Mouse (Mus musculus) ES-Bruce4 (cell line): ENCODE measurements around the gene Rad9a. TPM values are rescaled to one million over a fixed set of nuclear protein-coding genes. Genes with fewer than 3 reads are reported as not detected.

Experiments used
- H3K27ac ChIP-seq: 2 replicates; pipeline ENCODE4 v1.5.1; 2012; ENCODE audit warnings: low read length, inconsistent platforms; ENCODE audit not compliant: insufficient read depth
- H3K27me3 ChIP-seq: 2 replicates; pipeline ENCODE4 v1.6.1; 2012; ENCODE audit warnings: mild to moderate bottlenecking, low read length, inconsistent platforms; ENCODE audit not compliant: control insufficient read depth, poor library complexity, insufficient read depth, severe bottlenecking
- H3K36me3 ChIP-seq: 2 replicates; pipeline ENCODE4 v1.6.1; 2012; ENCODE audit warnings: inconsistent platforms, mild to moderate bottlenecking, low read length, moderate library complexity; ENCODE audit not compliant: control insufficient read depth, poor library complexity, insufficient read depth, severe bottlenecking
- H3K4me1 ChIP-seq: one replicate; pipeline ENCODE4 v1.8.1; 2011; ENCODE audit warnings: low read length; ENCODE audit not compliant: control insufficient read depth, insufficient read depth
- H3K4me3 ChIP-seq: 2 replicates; pipeline ENCODE4 v1.5.1; 2011; ENCODE audit warnings: low read depth, mild to moderate bottlenecking, low read length
- H3K9ac ChIP-seq: 2 replicates; pipeline ENCODE4 v1.6.1; 2012; ENCODE audit warnings: low read depth, mild to moderate bottlenecking, inconsistent platforms; ENCODE audit not compliant: poor library complexity, severe bottlenecking
- H3K9me3 ChIP-seq: replicated peaks from 2 replicates; pipeline ENCODE4 v1.6.1; 2012; ENCODE audit warnings: mild to moderate bottlenecking, low read length, inconsistent platforms; ENCODE audit not compliant: control insufficient read depth, poor library complexity, insufficient read depth, severe bottlenecking
- CTCF ChIP-seq: IDR thresholded peaks from one replicate; pipeline ENCODE4 v1.8.1; 2011; ENCODE audit warnings: low read depth, low read length
- EP300 ChIP-seq: IDR thresholded peaks from 2 replicates; pipeline ENCODE4 v1.6.1; 2011; ENCODE audit warnings: low read depth, low read length; ENCODE audit not compliant: insufficient read depth
- POLR2A ChIP-seq: IDR thresholded peaks from one replicate; pipeline ENCODE4 v1.8.1; 2011; ENCODE audit warnings: low read length; ENCODE audit not compliant: insufficient read depth
- polyA plus RNA-seq: library from polyadenylated mRNA; stranded (reverse); fragments of >200 nt; gene quantifications from 2 replicates; pipeline ENCODE4 v1.2.4, GENCODE M21; 2011; ENCODE audit warnings: low read depth; ENCODE audit not compliant: missing spikeins, insufficient read depth, insufficient read length

The Rad9a gene
- polyA plus RNA-seq, 1 experiment: 42.3 TPM

DNA sequence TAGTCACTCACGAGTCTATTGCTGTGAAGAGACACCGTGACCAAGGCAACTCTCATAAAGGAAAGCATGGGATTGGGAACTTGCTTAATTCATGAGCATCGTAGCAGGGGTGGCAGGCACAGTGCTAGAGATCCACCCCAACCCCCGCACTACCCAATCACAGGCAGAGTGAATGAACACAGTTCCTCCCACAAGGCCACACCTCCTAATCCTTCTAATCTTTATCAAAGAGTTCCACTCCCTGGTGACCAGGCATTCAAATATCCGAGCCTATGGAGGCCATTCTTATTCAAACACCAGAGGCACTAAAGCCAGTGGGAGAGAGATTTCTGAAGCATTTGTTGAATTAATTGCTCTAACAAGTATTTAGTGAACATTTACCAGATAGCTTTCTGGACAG, 55.5 kb downstream of the Rad9a start:
- Histone ChIP-seq H3K36me3 (0 out of 2 replicates have a peak, but pooled peaks cover 2% of the 10 kb centered on the region), H3K4me1 (peaks cover 2% of the 10 kb centered on the region), H3K9me3 (no peaks in the 10 kb centered on the region), H3K27me3 (no peaks in the 10 kb centered on the region), H3K27ac (no peak overlapping the region), H3K4me3 (no peak overlapping the region), H3K9ac (no peak overlapping the region)
- TF ChIP-seq EP300: no peak
- no peak for TF ChIP-seq CTCF
- no peak for TF ChIP-seq POLR2A

Other genes starting within 250 kb of the Rad9a start
- gene Aldh3b3, start 243.0 kb downstream of the Rad9a start, polyA plus RNA-seq: not detected in 2 replicates
- gene Aldh3b2, start 229.3 kb downstream of the Rad9a start, polyA plus RNA-seq: 1.3 and 1.4 TPM in 2 replicates
- 4.8 and 7.8 TPM in 2 replicates for gene Acy3, start 215.1 kb downstream of the Rad9a start, polyA plus RNA-seq
- not detected in 2 replicates for gene Tbx10, start 208.9 kb downstream of the Rad9a start, polyA plus RNA-seq
- gene Nudt8, start 201.1 kb downstream of the Rad9a start, polyA plus RNA-seq: 17.3 and 20.8 TPM in 2 replicates
- 2.4 and 3.0 TPM in 2 replicates for gene Gm49405, start 201.0 kb downstream of the Rad9a start, polyA plus RNA-seq
- 2.9 and 3.6 TPM in 2 replicates for gene Doc2g, start 198.3 kb downstream of the Rad9a start, polyA plus RNA-seq
- 77.9 and 89.6 TPM in 2 replicates for gene Ndufv1, start 188.9 kb downstream of the Rad9a start, polyA plus RNA-seq
- 119 and 155 TPM in 2 replicates for gene Gstp1, start 163.7 kb downstream of the Rad9a start, polyA plus RNA-seq
- 29.3 and 32.1 TPM in 2 replicates for gene Gstp2, start 155.6 kb downstream of the Rad9a start, polyA plus RNA-seq
- gene Gstp3, start 142.1 kb downstream of the Rad9a start, polyA plus RNA-seq: 0.91 and 2.3 TPM in 2 replicates
- gene Cabp2, start 120.1 kb downstream of the Rad9a start, polyA plus RNA-seq: not detected in 2 replicates
- 26.9 and 32.5 TPM in 2 replicates for gene Cdk2ap2, start 104.5 kb downstream of the Rad9a start, polyA plus RNA-seq
- gene Pitpnm1, start 101.7 kb downstream of the Rad9a start, polyA plus RNA-seq: 9.8 and 11.2 TPM in 2 replicates
- gene Aip, start 75.8 kb downstream of the Rad9a start, polyA plus RNA-seq: 43.8 and 51.3 TPM in 2 replicates
- gene Gpr152, start 61.9 kb downstream of the Rad9a start, polyA plus RNA-seq: not detected in 2 replicates
- not detected in 2 replicates for gene Cabp4, start 57.6 kb downstream of the Rad9a start, polyA plus RNA-seq
- gene Coro1b, start 53.0 kb downstream of the Rad9a start, polyA plus RNA-seq: 82.4 and 88.1 TPM in 2 replicates
- gene Ptprcap, start 48.1 kb downstream of the Rad9a start, polyA plus RNA-seq: not detected in 2 replicates
- gene Rps6kb2, start 38.3 kb downstream of the Rad9a start, polyA plus RNA-seq: 17.1 and 27.3 TPM in 2 replicates
- 1.7 and 2.1 TPM in 2 replicates for gene Carns1, start 26.2 kb downstream of the Rad9a start, polyA plus RNA-seq
- 1.2 TPM in 2 replicates for gene Tbc1d10c, start 10.4 kb downstream of the Rad9a start, polyA plus RNA-seq
- gene Ppp1ca, start 9.6 kb downstream of the Rad9a start, polyA plus RNA-seq: 295 and 298 TPM in 2 replicates
- gene Clcf1, start 12.6 kb upstream of the Rad9a start, polyA plus RNA-seq: 1.5 and 1.8 TPM in 2 replicates
- not detected in 2 replicates for gene AC109138.7, start 12.7 kb upstream of the Rad9a start, polyA plus RNA-seq
- 21.9 and 26.7 TPM in 2 replicates for gene Pold4, start 30.2 kb upstream of the Rad9a start, polyA plus RNA-seq
- 8.5 and 9.2 TPM in 2 replicates for gene Ssh3, start 67.5 kb upstream of the Rad9a start, polyA plus RNA-seq
- gene Ankrd13d, start 81.5 kb upstream of the Rad9a start, polyA plus RNA-seq: 4.9 and 6.5 TPM in 2 replicates
- gene Grk2, start 104.6 kb upstream of the Rad9a start, polyA plus RNA-seq: 40.2 and 46.4 TPM in 2 replicates
- 68.0 and 78.4 TPM in 2 replicates for gene Kdm2a, start 196.6 kb upstream of the Rad9a start, polyA plus RNA-seq
- gene Rhod, start 237.8 kb upstream of the Rad9a start, polyA plus RNA-seq: 12.4 and 16.9 TPM in 2 replicates